Mouse (Mus musculus) cerebral cortex, adult 2 months (tissue): ENCODE data around the gene Phc1.

Source experiments
- WGBS: fragments of 180-500 bp; shearing (Covaris S2); methylation state at CpG from one replicate; pipeline ENCODE4 v1.1.7; 2018; 5-methylcytosine and 5-hydroxymethylcytosine counted together

Gene Phc1

DNA sequence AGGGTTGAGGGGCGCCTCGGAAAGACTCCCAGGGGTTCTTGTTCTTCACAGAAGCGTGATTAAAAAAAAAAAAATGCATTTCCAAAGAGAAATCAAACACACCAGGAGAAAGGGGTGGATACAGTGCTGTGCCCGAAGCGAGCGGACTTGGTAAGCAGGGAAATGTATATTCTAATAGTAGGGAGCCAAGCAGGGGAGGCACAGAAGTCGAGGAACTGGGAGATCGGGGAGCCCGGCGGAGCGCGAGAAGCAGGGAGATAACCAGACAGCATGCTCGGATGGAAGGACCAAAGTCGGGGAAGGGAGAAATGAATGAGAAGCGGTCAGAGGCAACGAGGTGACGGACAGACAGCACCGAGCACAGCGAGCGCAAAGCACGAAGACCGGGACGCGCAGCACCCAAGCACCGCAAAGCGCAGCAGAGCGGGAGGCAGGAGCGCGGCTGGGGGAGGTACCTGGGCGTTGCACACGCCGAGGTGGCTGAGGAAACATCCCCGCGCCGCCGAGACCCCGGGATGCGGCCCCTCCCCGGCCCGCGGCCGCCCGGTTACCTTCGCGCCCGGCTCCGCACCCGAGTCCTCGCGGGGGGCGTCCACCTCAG, 1.2 kb downstream of the Phc1 start:
- WGBS, result under 1% methylated on average over 49 of the region's 51 CpGs

DNA sequence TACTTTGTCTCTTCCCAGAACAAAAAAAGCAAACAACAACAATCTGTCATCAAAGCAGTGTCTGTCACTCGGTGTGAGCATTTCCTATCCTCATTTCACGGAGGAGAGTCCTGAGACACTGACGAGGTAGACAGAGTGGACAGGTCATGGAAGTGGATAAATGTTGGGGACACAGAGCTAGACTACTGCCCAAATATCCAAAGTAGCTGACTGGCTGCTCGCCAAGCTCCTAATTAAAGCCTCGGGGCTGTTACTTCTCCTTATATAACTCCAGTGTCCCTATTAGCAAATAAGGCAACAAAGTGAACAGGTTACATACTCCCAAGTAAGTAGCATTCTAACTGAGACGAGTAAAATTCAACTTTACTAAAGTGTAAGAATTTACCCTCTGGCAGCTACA, 2.8 kb downstream of the Phc1 start:
- 36% methylated on average over 6 of the region's 6 CpGs for WGBS

DNA sequence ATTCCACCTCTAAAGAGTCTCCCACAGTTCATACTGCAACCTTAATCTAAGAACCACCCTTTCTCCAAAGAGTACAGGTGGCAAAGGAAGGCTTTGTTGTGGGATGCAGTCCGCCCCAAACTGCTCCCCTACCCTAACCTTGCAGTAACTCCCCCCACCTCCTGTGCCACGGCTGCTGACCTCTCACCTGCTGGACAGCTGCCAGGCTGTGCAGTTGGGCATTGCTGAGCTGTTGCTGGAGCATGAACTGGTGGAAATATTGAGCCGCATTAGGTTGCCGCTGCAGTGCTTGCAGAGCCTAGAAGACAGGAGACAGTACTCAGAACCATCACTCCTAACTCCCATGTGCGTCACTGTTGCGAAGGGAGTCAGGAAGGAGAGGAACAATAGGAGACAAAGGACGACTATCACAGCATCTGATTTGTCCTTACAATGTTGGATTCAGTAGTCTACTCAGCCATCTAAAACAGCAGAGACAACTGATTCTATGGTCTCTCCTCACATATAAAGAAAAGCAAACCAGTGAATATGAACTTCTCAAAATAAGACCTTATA, 5.5 kb downstream of the Phc1 start:
- WGBS, result 73% methylated on average over 7 of the region's 7 CpGs

DNA sequence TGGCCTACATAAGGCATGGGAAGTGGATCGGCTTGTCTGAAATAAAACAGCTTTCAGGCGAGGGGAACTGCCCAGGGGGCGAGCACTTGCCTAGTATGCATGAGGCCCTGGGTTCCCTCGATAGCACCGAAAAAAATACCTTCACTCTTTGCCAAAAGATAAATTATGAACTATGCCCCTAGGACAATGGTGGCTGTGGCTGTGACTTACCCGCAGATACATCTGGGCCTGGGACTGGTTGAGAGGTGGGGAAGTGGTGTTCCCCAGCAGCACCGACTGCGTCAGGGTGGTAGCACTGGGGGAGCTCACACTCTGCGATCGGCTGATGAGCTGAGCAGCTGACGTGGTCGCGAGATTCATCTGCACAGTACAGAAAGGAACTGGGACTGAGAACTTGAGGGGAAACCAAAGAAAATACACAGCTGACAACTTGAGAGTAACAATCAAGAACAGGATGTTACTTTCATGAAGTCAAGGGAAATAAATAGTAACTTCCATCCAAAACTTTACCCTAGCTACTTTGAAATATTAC, 7.2 kb downstream of the Phc1 start:
- 76% methylated on average over 13 of the region's 13 CpGs for WGBS

DNA sequence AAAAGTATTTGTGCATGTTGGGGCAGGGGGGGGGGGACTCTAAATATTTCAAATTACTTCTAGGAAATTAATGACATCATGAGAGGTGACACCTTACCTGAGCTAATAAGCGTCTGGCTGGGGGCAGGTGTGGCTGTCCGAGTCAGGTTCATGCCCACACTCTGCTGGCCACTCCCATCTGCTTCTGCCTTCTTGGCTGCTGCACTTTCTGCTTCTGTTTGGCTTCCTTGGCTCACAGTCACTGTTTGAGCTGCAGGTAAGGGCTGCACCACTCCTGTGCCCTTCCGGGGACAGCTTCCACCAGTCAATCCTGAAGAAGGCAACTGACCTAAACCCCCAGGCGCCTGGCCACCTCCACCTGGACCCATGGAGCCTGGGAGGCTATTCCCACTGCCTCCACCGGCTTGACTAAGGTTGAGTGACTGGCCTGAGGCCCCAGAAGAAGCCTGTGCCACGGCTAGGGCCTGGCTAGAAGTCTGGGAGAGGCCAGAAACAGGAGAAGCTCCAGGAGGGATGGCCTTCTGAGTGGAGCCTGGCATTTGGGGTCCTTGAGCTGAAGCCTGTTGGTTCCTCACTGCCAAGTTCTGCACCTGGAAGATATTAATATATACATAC, 14.9 kb downstream of the Phc1 start:
- WGBS, result 93% methylated on average over 6 of the region's 6 CpGs

DNA sequence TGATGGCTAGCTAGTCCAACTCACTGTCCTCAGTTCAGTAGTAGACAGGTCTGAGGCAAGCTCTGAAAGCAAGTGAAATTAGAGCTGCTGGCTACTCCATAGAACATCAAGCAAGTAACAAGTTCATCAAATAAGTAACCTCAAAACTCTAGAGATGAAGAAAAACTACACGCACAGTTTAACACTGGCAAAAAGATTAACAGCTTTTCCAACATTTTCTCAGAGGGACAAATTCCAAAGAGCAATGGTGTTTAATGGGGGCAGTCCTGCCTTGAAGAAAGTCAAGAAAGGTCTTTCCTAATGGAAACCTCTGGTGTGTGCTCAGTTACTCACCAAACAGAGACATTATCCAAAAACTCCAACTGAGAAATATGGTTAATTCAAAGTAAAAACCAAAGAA, 21.6 kb downstream of the Phc1 start:
- WGBS, result 95% methylated on average over 1 of the region's 1 CpGs

DNA sequence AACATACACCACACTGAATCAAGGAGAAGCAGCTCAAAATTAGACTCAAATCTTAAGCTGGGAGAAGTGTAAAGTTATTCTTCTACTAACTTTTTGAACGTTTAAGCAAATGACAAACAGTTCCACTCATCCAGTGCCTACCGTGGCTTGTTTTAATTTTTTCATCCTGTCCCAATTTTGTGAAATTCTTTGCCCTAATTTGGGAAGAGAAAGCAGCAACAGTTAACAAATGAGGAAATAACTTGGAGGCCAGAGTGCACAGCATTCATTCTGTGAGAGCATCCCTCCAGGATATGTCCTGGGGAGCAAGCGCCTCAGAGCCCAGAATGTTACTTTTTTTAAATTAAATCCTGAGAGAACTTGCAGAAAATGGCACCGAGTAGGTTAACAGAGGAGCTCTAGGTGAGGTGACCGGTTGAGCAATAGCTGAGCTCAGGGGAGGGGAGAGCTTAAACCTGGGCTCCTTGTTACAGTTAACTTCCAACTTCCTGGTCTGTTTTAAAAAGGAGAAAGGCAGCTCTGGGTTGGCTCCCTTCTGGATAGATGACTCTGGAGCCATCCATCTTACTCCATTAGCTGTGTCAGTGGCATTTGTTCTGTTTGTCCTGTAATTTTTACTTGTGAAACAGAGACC, 30.1 kb downstream of the Phc1 start:
- WGBS, result 54% methylated on average over 5 of the region's 5 CpGs

DNA sequence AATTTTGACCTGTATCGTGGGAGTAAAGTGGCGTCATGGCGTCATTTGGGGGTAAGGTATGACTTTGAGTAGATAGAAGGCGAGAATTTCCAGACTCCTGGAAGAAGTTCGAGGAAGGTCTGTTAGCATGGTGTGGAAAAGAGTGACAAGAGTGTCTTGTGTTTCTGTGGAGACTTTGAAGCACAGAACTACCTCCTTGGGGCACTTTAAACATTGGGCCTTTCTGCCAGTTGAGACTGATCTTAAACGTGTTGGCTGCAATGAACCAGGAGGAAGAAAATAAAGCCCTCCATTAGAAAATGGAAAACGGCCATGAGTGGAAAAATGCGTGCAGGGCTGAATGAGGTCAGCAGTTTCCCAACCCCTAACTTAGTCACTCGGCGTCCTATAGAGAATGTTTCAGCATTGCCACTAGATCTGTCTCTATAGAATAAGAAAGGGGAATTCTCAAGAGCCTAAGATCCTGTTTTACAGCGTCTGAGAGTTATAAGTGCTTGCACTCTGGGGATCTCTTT, 30.9 kb downstream of the Phc1 start:
- 7% methylated on average over 11 of the region's 11 CpGs for WGBS

DNA sequence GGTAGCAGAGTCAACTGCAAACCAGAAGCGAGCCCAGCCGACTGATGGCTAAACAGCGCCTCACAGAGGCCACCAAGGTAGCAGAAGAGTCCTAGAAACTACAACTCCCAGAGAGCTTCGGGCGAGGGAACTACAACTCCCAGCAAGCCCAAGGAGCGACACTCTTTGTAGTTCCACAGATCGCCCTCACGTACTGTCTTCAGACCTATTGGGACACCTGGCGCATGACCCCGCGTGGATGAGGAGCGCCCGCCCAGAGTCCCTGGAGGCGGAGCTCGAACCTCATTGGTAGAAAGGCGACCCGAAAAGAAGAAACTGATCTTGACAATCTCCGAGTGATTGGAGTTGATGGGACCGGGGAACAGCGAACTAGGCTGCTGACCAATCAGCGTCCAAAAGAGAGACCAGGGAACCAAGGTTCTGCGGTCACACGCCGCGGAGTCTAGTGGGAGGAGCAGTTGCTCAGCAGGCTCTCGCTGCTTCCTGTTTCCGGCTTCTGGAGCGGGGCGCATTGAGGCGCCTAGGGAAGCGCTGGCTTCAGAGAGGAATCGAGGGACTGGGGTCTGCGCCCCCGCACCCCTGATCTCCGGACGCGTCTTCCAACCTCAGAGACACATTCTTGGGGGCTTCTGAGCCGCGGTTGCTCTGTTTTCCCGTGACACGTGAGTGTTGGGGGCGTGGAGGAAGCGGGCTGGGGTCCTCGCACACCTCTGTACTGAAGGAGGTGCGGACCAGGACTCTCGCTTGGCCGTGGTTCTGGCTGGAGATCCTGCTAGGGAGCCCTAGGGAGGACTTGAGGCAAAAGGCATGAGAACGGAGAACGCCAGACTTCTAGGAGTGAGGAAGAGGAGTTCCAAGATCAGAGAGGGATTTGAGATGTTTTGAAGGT, 31.6 kb downstream of the Phc1 start, which contains the start of gene M6pr:
Gene M6pr (plus strand): TSS at position 216 of the 889 bp plus-strand sequence.
- under 1% methylated on average over 49 of the region's 49 CpGs for WGBS

DNA sequence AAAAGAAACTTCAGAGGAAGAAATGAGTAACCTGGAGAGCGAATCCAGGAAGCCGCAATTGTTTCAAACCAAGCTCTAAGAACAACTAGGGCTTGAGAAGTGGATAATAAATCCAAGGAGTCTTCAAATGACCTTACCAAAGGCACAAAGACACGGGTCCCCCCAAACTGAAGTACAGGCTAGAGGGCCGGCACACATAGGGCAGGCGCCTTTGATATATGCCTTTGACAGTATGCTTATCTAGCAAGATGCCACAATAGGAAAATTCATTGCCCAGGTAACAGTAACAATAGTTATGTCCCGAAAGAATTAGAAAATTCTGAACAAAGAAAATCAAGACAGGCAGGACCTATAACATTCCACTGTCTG, 32.2 kb downstream of the Phc1 start:
- 65% methylated on average over 6 of the region's 6 CpGs for WGBS

DNA sequence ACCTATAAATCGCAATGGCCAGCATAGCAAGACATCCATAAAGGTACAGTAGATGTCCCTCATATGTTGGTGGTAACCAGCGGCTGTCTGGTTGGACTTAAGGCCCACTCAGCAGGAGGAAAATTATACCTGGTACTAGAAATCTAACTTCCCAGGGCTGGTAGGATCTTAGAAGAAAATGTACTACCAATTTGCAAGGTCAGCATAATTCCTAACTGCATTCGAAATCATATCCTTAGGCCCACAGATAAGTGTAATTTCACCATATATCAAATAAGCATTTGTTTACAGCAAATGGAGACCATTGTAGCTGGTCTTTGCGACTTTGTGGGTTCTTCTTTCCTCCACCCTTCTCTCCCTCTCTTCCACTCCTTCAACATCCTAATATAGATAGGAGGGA, 33.7 kb downstream of the Phc1 start:
- 93% methylated on average over 4 of the region's 4 CpGs for WGBS

DNA sequence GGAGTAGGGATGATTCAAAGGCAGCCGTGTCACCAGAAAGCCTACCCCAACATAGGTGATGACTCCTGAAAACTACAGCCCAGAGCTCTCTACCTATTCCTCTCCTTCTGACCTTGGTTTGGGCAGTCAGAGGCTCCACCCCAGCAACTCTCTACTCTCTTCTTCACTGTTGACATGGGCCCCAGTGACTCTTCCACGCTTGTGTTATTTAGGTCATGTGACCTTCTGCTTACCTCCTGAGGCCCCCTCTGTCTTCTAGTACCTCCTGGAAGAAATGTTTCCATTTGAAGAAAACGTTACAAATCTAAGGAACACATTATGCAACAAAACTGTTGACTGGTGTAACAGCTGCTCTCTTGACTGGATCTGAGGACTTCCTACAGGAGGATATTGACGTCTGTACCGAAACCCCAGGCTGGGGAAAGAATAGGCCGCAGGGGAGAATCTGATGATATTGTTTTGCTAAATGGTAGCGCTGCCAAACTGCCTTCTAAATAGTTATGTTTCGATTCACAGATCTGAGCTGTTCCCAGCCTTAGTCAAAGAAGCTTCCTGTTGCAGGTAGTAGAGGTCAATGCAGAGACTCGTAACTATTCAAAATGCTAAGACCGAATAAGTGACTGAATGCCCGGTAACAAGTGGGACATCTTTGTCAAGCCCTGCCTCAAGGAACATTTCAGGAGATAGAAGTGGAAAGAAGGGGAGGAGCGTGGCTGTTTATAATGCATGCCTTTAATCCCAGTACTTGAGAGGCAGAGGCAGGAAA, 35.4 kb downstream of the Phc1 start:
- whole genome bisulfite sequencing, result 85% methylated on average over 12 of the region's 12 CpGs

DNA sequence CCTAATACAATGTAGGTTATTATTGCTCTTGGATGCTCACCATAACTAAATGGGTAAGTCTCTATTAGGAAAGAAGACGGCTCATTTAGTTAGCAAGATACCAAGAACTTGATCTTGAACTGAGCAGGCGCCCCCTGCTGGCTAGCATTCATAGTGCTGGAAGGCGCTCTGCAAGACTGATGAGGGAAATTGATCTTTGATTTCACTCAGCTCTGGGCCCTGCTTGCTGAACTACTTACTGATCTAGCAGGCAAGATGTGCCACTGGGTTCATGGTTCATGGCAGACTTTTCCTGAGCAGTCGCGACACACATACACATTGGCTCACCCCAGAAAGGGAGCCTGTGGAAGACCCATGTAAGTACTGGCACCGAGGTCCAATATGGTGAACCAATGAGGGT, 36.0 kb downstream of the Phc1 start:
- 32% methylated on average over 6 of the region's 6 CpGs for WGBS

DNA sequence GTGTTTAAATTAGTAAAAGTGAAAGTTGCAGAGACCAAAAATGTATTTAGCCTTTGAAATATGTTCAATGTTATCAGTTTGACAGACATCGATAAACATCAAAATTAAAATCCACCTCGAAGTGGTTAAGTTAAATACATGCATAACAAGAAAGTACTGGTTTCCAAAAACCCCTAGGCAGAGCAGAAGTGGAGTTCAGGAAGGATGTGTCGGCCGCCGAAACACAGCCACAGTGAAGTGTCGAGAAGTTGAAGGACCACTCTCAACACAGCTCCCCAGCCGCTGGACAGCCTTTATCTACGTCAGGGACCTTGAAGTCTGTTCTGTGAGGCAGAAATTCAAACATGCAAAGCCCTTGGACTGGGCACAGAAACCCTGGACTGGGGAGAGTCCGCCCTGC, 36.8 kb downstream of the Phc1 start:
- WGBS, result 86% methylated on average over 9 of the region's 9 CpGs

DNA sequence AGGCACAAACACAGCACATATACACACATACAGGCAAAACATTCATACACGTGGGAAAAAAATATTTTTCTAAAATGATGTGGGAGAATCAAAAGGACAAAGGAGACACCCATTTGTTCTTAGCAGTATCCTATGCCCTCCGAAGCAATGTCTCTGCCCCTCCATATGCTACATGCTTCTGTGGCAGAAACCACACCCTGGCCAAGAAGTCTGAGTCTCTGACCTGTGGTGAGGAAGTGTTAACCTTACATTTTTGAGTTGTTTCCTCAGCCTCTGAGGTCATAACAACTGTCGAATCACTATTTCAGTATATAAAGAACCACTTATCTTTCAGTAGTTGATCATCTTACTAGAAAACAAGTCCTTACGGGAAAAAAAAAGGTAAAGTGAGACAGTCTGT, 37.7 kb downstream of the Phc1 start:
- 91% methylated on average over 4 of the region's 4 CpGs for WGBS

DNA sequence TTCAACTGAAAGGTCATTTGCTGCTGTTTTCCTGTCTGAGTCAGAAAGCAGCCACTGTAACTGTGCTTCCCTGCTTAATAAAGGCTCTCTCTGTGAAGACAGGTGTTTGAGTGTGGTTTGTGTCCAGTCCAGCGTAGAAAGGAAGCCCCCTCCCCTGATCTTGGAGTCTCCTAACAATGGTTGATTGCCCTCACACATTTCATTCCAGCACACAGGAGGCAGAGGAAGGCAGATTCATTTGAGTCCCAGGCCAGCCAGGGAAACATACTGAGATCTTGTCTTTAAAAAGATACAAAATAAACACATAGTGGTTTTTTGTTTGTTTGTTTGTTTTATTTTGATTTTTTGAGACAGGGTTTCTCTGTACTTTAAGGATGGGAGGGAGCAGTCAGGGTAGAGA, 38.2 kb downstream of the Phc1 start:
- WGBS, result 67% methylated on average over 1 of the region's 1 CpGs

DNA sequence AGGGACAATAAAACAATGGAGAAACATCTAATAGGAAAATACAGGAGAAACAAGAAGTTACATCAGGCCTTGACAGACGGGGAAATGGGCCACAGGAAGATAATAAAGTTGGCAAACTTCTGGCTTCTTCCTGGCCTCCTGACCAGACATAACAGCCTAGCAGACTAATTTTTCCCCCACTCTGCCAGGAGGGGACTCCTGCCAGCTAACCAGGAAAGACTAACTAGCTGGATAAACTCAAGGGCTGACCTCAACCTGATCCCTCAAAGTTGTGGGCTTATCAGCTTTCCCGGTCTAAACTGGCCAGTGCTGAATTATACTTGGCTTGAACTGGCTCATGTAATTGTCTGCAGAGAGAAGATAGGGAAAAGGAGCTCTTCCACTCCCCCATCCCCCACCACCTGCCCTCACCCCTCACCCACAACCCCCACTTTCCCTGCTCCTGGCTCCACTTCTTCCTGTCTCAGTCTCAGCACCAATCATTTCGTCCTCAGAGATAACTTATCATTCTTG, 40.7 kb downstream of the Phc1 start:
- WGBS, result 66% methylated on average over 3 of the region's 3 CpGs

DNA sequence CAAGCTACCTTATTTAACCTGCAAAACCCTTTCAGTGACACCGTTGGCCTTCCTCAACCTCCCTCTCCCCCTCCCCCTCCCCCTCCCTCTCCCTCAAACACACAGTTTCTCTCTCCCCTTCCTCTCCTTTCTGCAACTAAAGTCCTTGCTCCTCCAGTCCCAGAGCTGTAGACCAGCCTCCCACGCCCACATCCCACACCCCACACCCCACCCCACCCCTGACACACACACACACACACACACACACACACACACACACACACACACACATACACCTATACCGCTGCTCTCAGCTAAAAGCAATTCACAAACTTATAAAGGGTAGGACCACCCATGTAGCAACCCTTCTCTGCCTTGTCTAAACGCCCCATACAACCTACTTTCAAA, 42.1 kb downstream of the Phc1 start:
- WGBS, result 62% methylated on average over 4 of the region's 4 CpGs

DNA sequence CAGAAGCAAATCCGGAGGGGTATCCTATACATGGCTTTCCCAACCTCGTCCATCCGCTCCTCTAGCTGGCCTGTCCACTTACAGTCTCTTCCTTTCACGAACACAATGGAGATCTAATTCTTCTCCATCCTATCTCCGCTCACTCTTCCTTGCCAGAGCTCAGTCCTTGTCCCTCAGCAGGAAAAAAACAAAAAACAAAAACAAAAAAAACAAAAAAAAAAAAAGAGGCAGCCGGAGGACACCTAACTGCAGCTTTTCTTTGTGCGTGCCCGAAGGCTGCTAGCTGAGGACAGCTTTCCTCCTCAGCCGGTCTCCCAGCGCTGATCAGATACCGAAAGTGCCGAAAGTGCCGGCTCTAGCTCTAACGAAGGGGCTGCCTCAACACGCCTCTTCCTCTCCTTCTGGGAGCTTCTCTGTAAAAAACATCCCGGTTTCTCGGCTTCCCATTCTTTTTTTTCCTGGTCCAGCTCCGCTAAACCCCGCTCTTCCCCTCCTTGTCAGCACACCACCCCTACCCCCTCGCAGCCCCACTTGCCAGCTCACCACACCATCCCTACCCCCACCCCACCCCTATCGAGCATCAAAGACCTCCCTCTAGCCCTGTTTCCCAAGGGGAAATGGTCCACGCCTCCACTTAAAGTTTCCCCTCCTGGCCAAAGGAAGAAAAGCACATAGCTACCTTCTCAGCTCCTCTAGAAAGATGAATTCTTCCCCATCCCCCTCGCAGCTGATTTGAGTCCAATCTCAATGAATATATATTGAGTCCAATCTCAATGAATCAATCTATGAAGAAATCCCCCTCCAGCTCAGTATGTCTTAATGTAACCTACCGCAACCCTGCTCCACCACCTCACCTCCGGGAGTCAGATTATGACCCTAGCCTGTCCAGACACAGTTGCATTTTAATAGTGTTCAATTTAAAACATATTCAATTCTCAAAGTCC, 42.8 kb downstream of the Phc1 start:
- 5% methylated on average over 25 of the region's 25 CpGs for WGBS

DNA sequence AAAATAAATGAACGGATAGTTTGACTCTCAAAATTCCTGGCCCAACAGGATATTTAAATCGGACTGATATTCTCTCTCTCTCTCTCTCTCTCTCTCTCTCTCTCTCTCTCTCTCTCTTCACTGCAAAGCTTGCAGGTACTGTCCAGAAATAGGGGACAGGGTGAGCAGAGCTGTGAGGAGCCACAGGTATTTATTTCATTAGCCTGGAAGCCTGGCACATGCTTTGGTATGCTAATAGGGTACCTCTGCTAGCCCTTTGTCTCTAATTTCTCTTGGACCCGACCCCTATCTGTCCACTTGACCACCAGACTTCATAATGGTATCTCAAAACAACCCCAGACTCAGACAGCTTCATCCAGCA, 43.5 kb downstream of the Phc1 start:
- WGBS, result 23% methylated on average over 3 of the region's 3 CpGs
